Mouse (Mus musculus): ENCODE data around the gene Rassf8.

Rassf8 gene

DNA sequence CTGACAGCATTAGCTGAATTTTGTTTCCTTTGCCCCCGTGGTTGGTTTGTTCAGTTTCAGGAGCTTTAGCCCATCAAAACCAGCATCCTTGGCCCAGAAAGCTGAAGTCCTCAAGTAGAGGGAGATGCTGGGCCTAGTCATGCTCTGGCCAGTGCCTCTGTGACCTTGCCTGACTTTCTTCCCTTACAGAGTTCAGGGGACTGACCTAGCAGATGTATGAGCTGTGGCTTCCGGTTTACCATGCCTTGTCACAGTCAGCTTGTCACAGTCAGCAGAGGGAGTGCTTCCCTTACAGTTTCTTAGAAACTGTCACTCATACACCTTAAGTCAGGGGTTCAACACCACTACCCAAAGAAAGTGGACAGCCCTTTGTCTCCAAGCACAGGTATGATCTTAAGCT is 113.8 kb downstream of the Rassf8 start:
- in situ Hi-C loops (cut with MboI, MseI) = no loop called here

DNA sequence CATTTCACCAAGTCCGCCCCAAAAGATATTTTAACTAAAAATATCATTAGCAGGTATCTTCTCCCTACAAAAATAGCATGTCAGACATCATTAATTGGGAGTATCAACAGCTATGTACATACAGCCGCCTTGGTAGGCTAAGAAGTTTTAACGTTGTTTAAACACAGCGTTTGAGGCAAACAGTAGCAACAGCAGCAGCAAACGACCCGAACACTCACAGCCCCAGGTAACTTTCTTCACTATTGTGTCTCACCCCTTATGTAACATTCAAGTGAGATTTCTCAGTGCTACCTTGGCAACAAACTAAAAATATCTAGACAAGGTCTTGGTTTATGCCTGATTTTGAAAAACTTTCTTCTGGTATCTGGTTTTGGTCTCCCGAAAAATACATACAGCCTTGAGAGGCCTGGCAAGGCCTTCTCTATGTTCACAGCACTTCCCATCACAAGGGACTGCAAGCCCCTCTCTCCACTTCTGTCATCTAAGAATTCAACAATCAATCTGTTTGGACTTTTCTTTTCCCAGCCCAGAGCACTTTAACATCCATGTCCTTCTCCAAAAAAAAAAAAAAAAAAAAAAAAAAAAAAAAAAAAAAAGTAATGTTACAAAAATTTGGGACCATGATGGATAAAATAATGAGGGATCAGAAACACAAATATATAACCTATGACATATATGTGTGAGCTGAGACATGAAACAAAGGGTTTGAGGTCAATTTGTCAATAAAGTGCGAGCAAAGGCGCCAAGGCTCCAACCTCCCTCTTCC is 115.1 kb downstream of the Rassf8 start:
- in situ Hi-C loops (cut with MboI, MseI) = no loop called here

DNA sequence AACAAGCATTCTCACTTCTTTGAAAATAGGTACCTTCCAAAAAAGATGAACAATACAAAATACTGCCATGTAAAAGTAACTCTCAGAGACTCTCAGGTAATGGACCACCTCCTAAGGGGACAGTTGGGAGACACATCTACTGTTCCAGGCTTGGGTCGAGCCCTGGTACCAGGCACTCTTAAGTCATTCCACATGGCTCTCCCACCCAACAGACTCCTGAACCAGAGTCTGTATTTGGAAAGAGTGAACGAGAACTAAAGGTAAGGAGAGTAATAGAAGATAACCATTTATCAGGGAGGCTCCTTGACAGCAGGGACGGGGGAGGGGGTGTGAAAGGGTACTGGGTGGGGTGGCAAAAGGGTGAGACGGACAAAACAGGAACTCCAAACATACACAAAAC is 115.8 kb downstream of the Rassf8 start:
- in situ Hi-C loops (cut with MboI, MseI) = no loop called here

DNA sequence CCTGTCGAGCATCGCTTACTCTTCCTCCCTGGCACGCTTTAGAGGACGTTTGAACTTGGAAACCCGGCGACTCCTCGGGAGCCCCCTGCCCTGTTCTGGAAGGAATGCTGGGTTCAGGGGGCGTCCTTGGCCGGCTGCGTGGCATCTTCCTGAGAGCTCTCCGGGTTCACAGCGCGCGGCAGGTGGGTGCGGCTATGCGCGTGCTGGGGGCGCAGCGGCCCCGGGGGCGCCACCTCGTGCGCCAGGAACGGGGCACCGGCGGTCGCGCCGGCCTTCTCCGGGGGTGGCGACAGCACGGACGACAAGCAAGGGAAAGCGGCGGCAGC is 116.2 kb downstream of the Rassf8 start:
- in situ Hi-C loops (cut with MboI, MseI) = no loop called here

DNA sequence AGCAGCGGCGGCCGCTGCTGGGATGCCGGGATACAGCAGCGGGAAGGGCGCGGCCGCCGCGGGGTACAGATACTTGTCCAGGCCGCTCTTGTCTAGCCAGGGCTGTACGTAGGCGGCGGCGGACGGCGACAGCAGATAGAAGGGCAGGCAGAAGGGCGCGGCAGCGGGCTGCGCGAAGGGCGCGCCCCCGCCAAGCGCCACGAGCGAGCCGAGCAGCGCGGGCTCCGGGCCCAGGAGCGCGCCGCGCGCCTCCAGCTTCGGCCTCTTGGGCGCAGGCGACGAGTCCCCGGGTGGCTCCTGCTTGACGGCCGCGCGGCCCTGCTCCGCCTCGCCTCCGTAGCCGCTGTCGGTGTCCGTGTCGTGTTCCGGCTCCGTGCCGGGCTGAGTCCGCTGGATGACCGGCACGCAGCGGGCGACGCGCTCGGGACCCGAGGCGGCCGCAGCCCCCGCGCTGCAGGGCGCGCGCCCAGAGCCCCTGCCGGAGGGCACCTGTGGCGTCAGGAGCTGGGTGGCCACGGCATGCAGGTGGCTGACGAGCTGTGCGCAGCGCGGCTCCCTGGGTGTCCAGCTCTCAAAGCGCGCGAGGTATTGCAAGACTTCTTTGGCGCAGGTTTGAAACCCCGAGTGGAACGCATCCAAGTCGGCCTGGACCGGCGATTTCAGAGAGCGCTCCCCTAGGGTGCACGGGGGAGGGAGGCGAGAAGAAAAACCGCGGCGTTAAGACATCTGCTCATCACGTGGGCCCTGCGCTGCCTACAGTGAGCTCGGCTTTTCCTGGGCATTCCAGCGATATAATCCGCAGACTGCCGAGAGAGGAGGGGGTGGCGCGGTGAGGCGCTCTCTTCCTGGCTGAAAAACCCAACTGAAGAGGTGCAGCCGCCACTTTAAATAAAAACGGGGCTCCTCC is 116.8 kb downstream of the Rassf8 start:
- in situ Hi-C loops (cut with MboI, MseI) = no loop called here

DNA sequence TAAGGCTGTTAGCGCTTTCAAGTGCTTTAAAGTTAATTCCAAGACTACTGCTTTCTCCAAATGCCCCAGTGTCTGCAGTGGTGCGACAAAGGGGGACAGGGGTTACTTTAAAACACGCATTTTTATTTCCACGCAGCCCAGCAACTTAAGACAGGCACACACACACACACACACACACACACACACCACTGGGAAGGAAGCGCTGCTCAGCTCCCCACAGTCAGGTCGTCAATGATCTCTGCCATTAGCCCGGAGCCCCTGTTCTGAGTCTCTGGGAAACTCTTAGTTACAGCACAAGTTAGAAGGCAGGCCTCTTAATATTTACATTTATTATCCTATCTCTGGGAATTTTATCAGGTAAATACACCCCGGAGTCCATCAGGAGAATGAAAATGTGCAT is 117.6 kb downstream of the Rassf8 start:
- in situ Hi-C loops (cut with MboI, MseI) = no loop called here

DNA sequence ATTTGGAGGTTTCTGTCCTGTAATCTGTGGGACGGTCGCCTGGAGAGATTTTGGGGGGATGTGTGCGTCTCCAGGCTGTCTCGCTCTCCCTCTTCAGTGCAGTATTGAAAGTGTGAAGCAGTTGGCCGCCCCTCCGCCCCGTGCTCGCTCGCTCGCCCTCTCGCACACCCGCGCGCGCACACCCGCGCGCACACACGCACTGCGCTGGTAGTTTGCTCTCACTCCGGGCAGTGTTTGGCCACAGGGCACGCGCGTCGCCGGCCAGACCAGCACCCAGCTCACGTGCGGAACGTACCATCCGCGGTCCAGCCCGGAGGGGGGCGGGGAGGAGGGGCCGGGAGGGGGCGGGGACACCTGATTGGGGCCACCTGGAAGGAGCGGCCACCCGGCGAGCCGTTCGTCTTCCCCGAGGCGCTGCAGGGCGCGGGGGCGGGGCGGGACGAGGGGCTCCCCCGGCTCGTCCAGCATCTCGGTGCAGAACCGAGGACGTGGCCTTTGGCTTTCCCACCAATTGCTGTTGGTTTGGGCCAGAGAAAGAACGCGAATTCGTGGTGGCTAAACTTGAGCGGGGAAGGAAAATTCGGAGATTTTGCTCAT is 118.8 kb downstream of the Rassf8 start, which contains the start of gene Bhlhe41:
Gene Bhlhe41, minus strand, starts transcription at position 270 of the 597 bp plus-strand sequence.
- in situ Hi-C loops (cut with MboI, MseI) = no loop called here

DNA sequence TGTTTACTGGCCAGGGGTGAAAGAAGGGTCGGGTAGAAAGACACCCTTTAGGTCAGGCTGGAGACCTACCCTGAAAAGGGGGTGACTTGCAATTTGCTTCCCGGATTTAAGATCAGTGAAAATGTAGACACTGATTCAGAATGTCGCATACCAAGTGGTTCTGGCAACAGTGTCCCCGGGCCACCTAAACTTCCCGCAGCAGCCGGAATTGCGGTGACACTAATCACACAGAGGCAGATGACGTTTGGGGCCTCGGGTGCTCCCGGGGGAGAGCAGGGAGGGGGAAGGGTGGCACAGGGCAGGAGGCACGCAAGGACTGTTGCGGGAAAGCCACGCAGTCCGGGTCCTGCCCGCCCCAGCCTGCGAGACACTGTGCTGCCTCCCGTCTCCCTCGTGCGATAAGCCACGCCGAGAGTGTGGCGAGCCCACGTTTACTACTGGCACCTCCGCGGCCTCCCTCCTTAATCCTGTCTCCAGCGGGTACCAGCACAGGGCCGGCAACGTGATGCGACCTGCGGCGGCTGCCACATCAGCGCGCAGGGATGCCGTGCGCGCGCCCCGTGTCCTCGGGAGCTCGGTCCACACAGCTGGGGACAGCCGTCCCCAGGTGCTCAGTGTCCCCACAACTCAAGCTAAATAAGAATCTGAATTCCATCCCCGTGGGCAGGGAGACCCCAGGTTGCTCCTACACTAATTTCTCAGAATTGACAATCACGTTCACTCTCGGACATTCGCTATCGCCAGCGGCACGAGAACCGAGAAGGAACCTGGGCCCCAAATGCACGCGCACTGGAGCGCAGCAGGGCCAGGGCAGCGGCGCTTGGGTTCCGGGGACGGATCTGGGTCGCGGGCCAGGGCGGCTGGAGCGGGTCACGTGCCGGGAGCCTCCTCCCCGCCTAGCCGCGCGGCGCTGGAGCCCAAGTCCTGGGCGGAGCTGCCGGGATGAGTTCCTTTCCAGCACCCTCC is 119.6 kb downstream of the Rassf8 start:
- in situ Hi-C loops (cut with MboI, MseI) = no loop called here

DNA sequence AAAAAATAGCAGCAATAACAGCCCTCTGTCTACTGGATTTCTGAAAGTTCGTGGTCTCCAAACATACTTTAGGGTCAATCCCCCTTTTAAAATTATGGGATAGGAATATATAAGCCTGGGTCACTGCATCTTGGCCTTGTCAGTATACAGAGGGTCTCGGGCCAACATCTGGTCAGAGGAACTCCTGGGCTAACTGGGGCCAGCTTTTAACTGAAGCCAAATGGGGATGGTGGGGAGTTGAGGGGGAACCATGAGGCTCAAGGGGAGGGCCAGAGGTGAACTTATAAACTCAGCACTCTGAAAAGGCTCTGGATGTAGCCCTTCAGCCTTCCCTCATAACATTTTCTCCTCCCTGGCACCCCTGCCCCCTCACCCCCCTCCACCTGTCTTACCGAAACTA is 120.6 kb downstream of the Rassf8 start:
- in situ Hi-C loops (cut with MboI, MseI) = no loop called here

All from T-helper 2 cell (primary cell).